Mouse (Mus musculus) layer of hippocampus, postnatal 25 days (tissue): Measurements from ENCODE around the gene Col25a1. TPM values are rescaled to one million over a fixed set of nuclear protein-coding genes. Genes with fewer than 3 reads are reported as not detected.

Experiments
- DNase-seq, 2 experiments: peaks; one replicate each; pipeline ENCODE4 v3.0.0; 2022; ENCODE audit warnings: mixed read lengths in 2 of 2, low spot score in 1 of 2; ENCODE audit errors: extremely low spot score in 1 of 2
- total RNA-seq, 2 experiments: library from RNA; stranded (reverse); gene quantifications; 2 replicates each; pipeline ENCODE4 v1.2.3; 2021

Gene Col25a1
- total RNA-seq, 2 experiments from 2014 or later, result 68.4 to 70.2 TPM

DNA sequence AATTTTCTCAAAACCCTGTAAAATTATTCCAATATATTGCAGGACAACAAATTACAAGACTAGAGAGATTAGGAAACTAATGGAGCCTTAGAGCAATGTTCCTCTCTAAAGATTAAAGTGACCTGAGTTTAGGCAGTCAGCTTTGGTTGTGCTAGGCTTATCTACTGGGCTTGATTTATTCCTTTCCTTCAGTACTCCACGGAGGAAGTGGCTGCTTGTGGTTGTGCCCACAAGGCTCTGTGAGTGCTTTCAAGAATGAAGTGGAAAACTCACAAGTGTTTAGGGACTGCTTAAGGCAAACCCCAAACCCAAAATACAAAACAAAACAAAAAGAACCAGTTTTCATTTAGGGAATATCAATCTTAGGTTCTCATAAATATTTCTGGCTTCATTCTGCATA, 106.6 kb downstream of the Col25a1 start:
- DNase-seq, result no peak

GRCm38 (mm10) chr3:130241924-130242323, 110.6 kb downstream of the Col25a1 start:
- DNase-seq, result no peak

DNA sequence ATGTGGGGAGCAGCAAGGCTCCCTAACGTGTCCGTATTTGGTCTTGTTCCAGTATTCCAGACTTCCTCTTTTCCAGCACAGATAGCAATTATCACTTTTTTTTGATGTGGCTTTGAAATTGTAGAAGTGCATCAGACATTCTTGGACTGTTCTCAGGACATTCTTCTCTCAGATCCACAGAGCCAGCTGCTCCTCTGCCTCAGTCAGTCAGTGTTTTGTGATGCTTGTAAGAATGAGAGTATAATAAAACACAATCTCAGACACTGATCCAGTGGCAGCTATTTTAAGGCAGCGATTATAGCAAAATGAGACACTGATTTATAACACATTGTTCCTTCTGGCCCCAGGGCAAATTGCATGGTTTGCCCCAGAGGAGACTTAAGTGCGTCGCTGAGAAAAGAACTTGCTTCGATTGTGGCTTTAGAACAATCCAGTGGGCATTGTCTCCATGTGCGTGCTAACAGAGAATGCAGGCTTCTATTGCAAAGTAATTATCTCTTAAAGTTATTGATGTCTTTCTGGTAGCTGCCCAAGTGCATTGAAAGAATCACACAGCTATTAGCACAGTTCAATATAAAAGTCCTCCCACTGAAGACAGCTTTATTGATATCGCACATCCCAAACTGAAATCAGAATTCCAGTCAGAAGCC, 111.5 kb downstream of the Col25a1 start:
- DNase-seq, result no peak

- no peak for DNase-seq
Observed at GRCm38 (mm10) chr3:130252355-130252754, 121.1 kb downstream of the Col25a1 start.

DNA sequence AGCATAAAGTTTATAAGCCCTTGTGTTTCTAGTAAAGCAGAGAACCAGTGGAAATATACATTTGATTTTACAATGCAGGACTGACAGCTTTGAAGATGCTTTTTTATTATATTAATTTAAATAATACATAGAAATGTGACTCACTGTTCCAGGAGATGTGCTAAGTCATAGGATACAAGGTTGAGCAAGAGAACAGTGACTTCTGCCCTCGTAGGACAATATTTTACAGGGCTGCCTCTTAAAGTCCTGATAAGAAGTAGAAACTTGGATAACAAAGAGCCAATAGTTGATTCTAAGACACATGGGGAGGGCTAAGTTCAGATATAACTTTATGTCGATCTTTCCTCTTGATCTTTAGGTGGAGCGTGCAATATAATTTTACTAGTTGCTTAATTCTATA, 124.8 kb downstream of the Col25a1 start:
- DNase-seq, result no peak

- no peak for DNase-seq
Observed at GRCm38 (mm10) chr3:130256610-130257009, 125.3 kb downstream of the Col25a1 start.

DNA sequence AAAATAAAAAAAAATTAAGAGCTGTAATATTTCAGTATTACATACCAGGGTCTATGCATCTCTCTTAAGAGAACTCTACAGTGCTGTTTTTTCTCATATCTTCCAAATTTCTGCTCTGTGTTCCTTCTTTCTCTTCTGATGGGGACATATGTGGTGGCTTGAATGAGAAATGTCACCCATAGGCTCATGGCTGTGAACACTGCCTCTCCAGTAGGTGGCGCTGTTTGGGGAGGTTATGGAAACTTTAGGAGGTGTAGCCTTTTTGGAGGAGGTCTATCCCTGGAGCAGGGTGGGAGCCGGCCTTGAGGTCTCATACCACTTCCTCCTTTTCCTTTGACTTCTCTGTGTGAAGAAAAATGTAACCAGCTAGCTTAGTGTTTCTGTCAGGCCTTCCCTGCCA, 128.4 kb downstream of the Col25a1 start:
- no peak for DNase-seq

- no peak for DNase-seq
Observed at GRCm38 (mm10) chr3:130260316-130260715, 129.0 kb downstream of the Col25a1 start.

DNA sequence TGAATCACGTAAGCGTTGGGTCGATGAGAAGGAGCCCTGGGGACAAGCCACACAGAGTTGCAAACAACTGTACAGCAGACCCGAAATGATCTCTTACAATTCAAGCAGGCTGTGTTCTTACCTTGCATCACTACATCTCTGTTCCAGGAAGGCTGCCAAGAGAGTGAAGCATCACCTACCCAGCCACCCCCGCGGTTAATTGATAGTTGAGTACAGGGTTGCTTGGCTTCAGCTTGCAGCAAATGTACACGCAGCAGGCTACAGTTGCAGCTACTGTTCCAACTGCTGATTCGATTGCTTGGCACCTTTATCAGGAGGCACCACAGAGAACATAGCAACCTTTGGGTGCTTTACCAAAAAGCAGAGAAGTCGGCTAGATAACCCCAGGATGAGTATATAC, 133.8 kb downstream of the Col25a1 start:
- no peak for DNase-seq

DNA sequence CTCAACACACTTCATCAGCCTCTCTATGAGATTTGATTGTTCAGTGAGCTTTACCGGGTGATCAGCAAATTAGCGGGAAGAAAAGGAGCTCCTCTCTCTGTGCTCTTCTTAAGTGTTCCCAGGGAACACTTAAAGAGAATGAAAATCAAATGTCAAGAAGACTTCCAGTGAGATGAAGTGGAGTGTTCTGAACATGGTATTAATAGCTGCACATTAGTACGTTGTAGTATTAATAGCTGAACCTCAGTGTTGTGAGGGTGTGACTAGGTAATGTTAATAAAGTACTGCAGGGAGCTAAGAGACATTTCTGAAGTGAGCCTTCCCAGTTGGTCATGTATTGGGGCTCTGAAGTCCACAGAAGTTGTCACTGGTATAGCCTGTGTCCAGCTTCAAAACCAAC, 139.2 kb downstream of the Col25a1 start:
- no peak for DNase-seq

GRCm38 (mm10) chr3:130273949-130274348, 142.6 kb downstream of the Col25a1 start:
- DNase-seq, result no peak

DNA sequence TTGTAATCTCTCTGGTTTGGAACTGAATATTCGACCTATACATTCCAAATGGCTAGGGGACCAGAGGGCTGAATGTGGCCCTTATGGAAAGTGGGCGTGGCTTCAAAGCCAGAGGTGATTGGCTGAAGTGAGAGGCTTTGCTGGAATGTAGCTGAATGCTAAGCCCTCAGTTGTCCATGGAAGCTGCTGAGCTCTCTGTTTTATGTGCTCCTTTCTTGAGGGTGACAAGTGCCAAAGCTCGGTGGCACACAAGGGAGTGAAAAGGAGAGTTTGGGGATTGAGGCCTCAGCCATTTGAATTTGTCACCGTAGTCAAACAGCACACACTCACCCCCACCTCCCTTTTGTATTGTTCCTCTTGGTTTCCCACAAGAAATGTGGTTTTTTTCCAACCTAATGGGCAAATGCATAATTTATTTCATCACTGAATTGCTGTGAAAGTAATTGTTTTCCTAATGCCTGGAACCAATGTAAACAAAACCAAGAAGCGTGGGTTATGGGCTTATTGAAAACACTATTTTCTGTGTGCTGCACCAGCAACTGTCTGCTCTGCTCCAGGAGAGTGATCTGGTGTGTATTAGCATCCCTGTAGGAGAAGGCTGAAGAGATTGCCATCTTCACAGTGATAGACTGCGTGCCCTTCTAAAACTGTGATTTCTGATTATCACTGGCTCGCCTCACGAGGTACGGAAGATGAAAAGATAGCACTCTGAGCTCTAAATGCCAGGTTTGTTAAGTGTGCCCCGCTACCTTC, 147.2 kb downstream of the Col25a1 start:
- no peak for DNase-seq

- no peak for DNase-seq
Observed at GRCm38 (mm10) chr3:130283011-130283760, 151.9 kb downstream of the Col25a1 start.

- DNase-seq, result no peak
Observed at GRCm38 (mm10) chr3:130288102-130288501, 156.8 kb downstream of the Col25a1 start.

GRCm38 (mm10) chr3:130288756-130289155, 157.5 kb downstream of the Col25a1 start:
- no peak for DNase-seq

DNA sequence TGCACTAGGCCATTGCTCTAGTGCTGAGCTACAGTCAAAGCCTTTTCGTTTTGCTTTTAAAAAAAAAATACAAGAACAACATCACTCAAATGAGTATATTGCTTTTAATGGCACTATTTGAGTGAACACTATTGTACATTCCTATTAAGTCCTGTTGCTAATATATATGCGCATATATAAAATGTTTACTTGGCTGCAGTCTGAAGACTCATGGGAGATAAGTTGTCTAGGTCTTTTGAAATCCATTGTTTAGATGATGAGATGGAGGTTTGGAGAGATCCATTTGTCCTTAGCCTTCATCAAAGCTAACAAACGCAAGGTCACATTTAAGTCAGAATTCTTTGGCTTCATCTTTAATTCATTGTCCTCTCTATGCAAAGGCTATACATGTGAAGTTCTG, 157.9 kb downstream of the Col25a1 start:
- DNase-seq, result no peak

GRCm38 (mm10) chr3:130290175-130290574, 158.9 kb downstream of the Col25a1 start:
- no peak for DNase-seq

DNA sequence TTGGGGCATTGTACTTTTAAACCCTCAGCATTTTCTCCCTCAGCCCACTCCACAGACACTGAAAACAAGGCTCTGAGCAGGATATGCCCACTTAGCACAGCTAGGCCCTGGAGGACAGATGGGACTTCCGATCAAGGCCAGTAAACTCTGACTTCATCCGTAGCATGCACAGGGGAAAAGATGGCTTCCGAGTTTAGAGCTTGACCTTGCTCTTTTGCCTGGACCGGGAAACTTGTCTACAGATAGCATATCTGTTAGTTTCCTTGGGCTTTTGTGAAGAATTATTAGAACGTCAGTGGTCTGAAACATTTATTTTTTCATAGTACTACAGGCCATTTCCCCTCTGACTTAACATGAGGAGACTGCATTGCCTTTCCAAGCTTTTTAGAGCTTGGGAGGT, 159.4 kb downstream of the Col25a1 start:
- no peak for DNase-seq

- no peak for DNase-seq
Observed at GRCm38 (mm10) chr3:130291926-130292325, 160.6 kb downstream of the Col25a1 start.

DNA sequence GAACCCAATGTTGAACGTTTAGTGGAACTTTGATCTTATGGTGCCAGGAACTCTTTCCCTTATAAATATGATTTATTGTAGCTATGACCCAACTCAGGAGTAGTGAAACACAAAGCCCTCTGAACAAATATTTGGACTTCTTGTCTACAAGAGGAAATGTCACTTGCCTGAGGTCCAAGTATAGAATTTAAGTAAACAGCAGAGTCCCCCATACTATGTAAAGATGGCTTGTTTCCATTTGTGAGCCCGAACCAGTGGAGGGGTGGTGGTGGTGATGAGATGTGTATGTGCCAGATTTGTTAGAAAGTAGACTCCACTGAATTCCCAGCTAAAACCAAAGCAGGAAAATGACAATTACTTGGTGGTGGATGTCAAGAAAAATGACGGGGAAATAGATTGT, 169.2 kb downstream of the Col25a1 start:
- no peak for DNase-seq

- DNase-seq, result no peak
Observed at GRCm38 (mm10) chr3:130303597-130303996, 172.3 kb downstream of the Col25a1 start.
